ENCODE assay signal across 23 mouse cellular contexts in genomic region chr6:49106746-49107500, GRCm38 (mm10). TPM values are rescaled to one million over a fixed set of nuclear protein-coding genes. Genes with fewer than 3 reads are reported as not detected.
DNase-seq lines count a peak whose midpoint lies in the region; ATAC-seq and TF ChIP-seq lines count a peak whose summit lies in the region.
"Had no signal": no experiment of that assay in that cellular context is flagged by ENCODE, and none has a peak within 500 bp of the region (broad histone marks: within the 10 kb centered on the region; RNA-seq: fewer than 3 reads in every experiment).

No protein-coding gene starts in this region.

- intact Hi-C loops in gastrocnemius, adult 2 months (cut with DNase I), result no loop called here

- no peaks in the 10 kb centered on the region for H3K27me3 ChIP-seq in forebrain, embryonic 11.5 days (ENCODE audit: control insufficient read depth, insufficient read depth, low read length)
- H3K27me3 ChIP-seq: hindbrain, embryonic 12.5 days; liver, embryonic 12.5 days; stomach, embryonic 15.5 days had no signal

- H3K27ac ChIP-seq in forebrain, embryonic 11.5 days (ENCODE audit: low read depth, low read length), result no peak overlapping the region
- no peak overlapping the region for H3K27ac ChIP-seq in gastrocnemius, adult 2 months
- H3K27ac ChIP-seq: heart, embryonic 10.5 days; hindbrain, embryonic 12.5 days; layer of hippocampus, adult 2 months; liver, embryonic 12.5 days; stomach, embryonic 15.5 days had no signal

- no peak for TF ChIP-seq CTCF in gastrocnemius, adult 2 months (IDR thresholded peaks at IDR 0.05)

- DNase-seq in cerebellum, adult 11 months, result peak; percentile 19
- DNase-seq in cerebellum, postnatal 4 days (ENCODE audit: low spot score in 2 of 2), result no peak
- peak; percentile 22 to 28 for DNase-seq in B cell, adult 2 months
- peak; percentile 46 to 55 for DNase-seq in cerebellum, adult 18-20 months
- DNase-seq in cerebellum, postnatal 36 days, result peak; percentile 35 to 53
- no peak for DNase-seq in thymus, adult 18-20 months
- DNase-seq in forebrain, embryonic 11.5 days (ENCODE audit: low spot score), result no peak
- no peak for DNase-seq in gastrocnemius, adult 2 months
- DNase-seq: adrenal gland, adult 8-10 months; gastrocnemius, postnatal 36 days; kidney, adult 18-20 months; kidney, postnatal 10 days; lung, adult 2 months; right cerebral cortex, adult 18-20 months; thymus, adult 2 months had no signal

- H3K4me1 ChIP-seq in forebrain, embryonic 11.5 days (replicated peaks; ENCODE audit: control insufficient read depth, insufficient read depth, low read length), result no peaks in the 10 kb centered on the region
- H3K4me1 ChIP-seq: hindbrain, embryonic 12.5 days; liver, embryonic 12.5 days; stomach, embryonic 15.5 days had no signal

- ATAC-seq in forebrain, embryonic 11.5 days (replicated peaks; ENCODE audit: low FRiP score), result no peak
- ATAC-seq: forebrain, embryonic 16.5 days; liver, embryonic 12.5 days had no signal

- no peak overlapping the region for H3K4me2 ChIP-seq in forebrain, embryonic 11.5 days (ENCODE audit: low read depth, low read length, severe bottlenecking)
- H3K4me2 ChIP-seq: hindbrain, embryonic 12.5 days; liver, embryonic 12.5 days; midbrain, embryonic 11.5 days; stomach, embryonic 15.5 days had no signal

- peaks cover 8% of the 10 kb centered on the region; the same call in 1 of the 2 replicates for H3K36me3 ChIP-seq in forebrain, embryonic 11.5 days (ENCODE audit: control insufficient read depth, insufficient read depth, low read length)

- H3K4me3 ChIP-seq in forebrain, embryonic 11.5 days (ENCODE audit: low read depth, low read length), result no peak overlapping the region
- H3K4me3 ChIP-seq in gastrocnemius, adult 2 months, result no peak overlapping the region
- H3K4me3 ChIP-seq: erythroblast, embryonic 14.5 days; heart, embryonic 10.5 days; hindbrain, embryonic 12.5 days; layer of hippocampus, adult 2 months; liver, embryonic 12.5 days; stomach, embryonic 15.5 days had no signal

- 91% methylated on average over 15 of the region's 15 CpGs for WGBS in forebrain, embryonic 11.5 days

- H3K9me3 ChIP-seq in forebrain, embryonic 11.5 days (ENCODE audit: control insufficient read depth, low read length), result no peaks in the 10 kb centered on the region
- H3K9me3 ChIP-seq: heart, embryonic 10.5 days; hindbrain, embryonic 12.5 days; liver, embryonic 12.5 days; stomach, embryonic 15.5 days had no signal

- H3K9ac ChIP-seq in forebrain, embryonic 11.5 days (ENCODE audit: low read length), result no peak overlapping the region
- H3K9ac ChIP-seq: hindbrain, embryonic 12.5 days; liver, embryonic 12.5 days; stomach, embryonic 15.5 days had no signal

RNA-seq across cellular contexts. Expression of gene Malsu1, which starts 33.3 kb away (rescaled TPM):
- polyA plus RNA-seq in forebrain, embryonic 11.5 days (2014; fragmentation: Nextera tagmentation; extraction: Ambion mirVana), result 60.7 and 63.9 TPM in 2 replicates
- 10 to 100 TPM; 45.6 to 51.4 TPM for total RNA-seq in gastrocnemius, adult 2 months (2021)

Comparison
In these comparisons a context has a peak if more than half of its experiments do, and no peak if none do; other contexts are left out.
1. DNase-seq: peak in cerebellum, adult 11 months (single experiment), B cell, adult 2 months (2 of 2), cerebellum, adult 18-20 months (2 of 2) and cerebellum, postnatal 36 days (2 of 2); none in cerebellum, postnatal 4 days (0 of 2), thymus, adult 18-20 months (0 of 2), forebrain, embryonic 11.5 days (single experiment) and gastrocnemius, adult 2 months (single experiment).